Mouse (Mus musculus): ENCODE measurements at regions not wholly inside any gene's neighbourhood (a gene's known extent, or its start where the extent isn't known, plus 50 kb on each side); places are given as distances from the start of the nearest gene placed in this dataset.
A peak's percentile ranks its signal among the peaks of the same experiment; 100 is the strongest.

GRCm38 (mm10) chr10:96778220-96778619 is 161.4 kb downstream of the Btg1 start:
- no peak for ATAC-seq (ENCODE audit: poor library complexity, severe bottlenecking)

- ATAC-seq (ENCODE audit: poor library complexity, severe bottlenecking) = no peak
Observed at GRCm38 (mm10) chr10:96783966-96784365, 167.2 kb downstream of the Btg1 start.

GRCm38 (mm10) chr10:96786903-96787571 is 170.2 kb downstream of the Btg1 start:
- peak; percentile 90 for ATAC-seq (ENCODE audit: poor library complexity, severe bottlenecking)

- peak; percentile 36 for ATAC-seq (ENCODE audit: poor library complexity, severe bottlenecking)
Observed at GRCm38 (mm10) chr10:96787572-96787946, 170.8 kb downstream of the Btg1 start.

GRCm38 (mm10) chr10:96788352-96789016 is 171.7 kb downstream of the Btg1 start:
- no peak for ATAC-seq (ENCODE audit: poor library complexity, severe bottlenecking)

GRCm38 (mm10) chr10:96797116-96797515 is 180.3 kb downstream of the Btg1 start:
- ATAC-seq (ENCODE audit: poor library complexity, severe bottlenecking) = no peak

GRCm38 (mm10) chr10:96800801-96801200 is 184.0 kb downstream of the Btg1 start:
- ATAC-seq (ENCODE audit: poor library complexity, severe bottlenecking) = no peak

- ATAC-seq (ENCODE audit: poor library complexity, severe bottlenecking) = no peak
Observed at GRCm38 (mm10) chr10:96804030-96804784, 187.4 kb downstream of the Btg1 start.

GRCm38 (mm10) chr10:96806579-96806978 is 189.8 kb downstream of the Btg1 start:
- ATAC-seq (ENCODE audit: poor library complexity, severe bottlenecking) = no peak

GRCm38 (mm10) chr10:96821852-96822251 is 205.0 kb downstream of the Btg1 start:
- no peak for ATAC-seq (ENCODE audit: poor library complexity, severe bottlenecking)

GRCm38 (mm10) chr10:96822344-96823335 is 205.8 kb downstream of the Btg1 start:
- no peak for ATAC-seq (ENCODE audit: poor library complexity, severe bottlenecking)

GRCm38 (mm10) chr10:96826234-96826788 is 209.5 kb downstream of the Btg1 start:
- no peak for ATAC-seq (ENCODE audit: poor library complexity, severe bottlenecking)

- no peak for ATAC-seq (ENCODE audit: poor library complexity, severe bottlenecking)
Observed at GRCm38 (mm10) chr10:96827971-96828370, 211.2 kb downstream of the Btg1 start.

GRCm38 (mm10) chr10:96828581-96829246 is 211.9 kb downstream of the Btg1 start:
- ATAC-seq (ENCODE audit: poor library complexity, severe bottlenecking) = no peak

GRCm38 (mm10) chr10:96831071-96831470 is 214.3 kb downstream of the Btg1 start:
- ATAC-seq (ENCODE audit: poor library complexity, severe bottlenecking) = no peak

GRCm38 (mm10) chr10:96837230-96837629 is 220.4 kb downstream of the Btg1 start:
- ATAC-seq (ENCODE audit: poor library complexity, severe bottlenecking) = peak; percentile 91

GRCm38 (mm10) chr10:96841128-96841527 is 224.3 kb downstream of the Btg1 start:
- ATAC-seq (ENCODE audit: poor library complexity, severe bottlenecking) = no peak

- ATAC-seq (ENCODE audit: poor library complexity, severe bottlenecking) = no peak
Observed at GRCm38 (mm10) chr10:96841956-96842355, 225.2 kb downstream of the Btg1 start.

GRCm38 (mm10) chr10:96845906-96846305 is 229.1 kb downstream of the Btg1 start:
- no peak for ATAC-seq (ENCODE audit: poor library complexity, severe bottlenecking)

GRCm38 (mm10) chr10:96847028-96847427 is 230.2 kb downstream of the Btg1 start:
- ATAC-seq (ENCODE audit: poor library complexity, severe bottlenecking) = no peak

Data from megakaryocyte, adult 5-6 weeks (primary cell).